Mouse (Mus musculus) liver, adult (tissue): ENCODE measurements around the gene Plekhg3.

Experiments
- GATA4 ChIP-seq: IDR thresholded peaks from 2 replicates; pipeline ENCODE4 v1.6.1; 2014; ENCODE audit warnings: mild to moderate bottlenecking, low read length; ENCODE audit not compliant: insufficient replicate concordance

Gene Plekhg3

DNA sequence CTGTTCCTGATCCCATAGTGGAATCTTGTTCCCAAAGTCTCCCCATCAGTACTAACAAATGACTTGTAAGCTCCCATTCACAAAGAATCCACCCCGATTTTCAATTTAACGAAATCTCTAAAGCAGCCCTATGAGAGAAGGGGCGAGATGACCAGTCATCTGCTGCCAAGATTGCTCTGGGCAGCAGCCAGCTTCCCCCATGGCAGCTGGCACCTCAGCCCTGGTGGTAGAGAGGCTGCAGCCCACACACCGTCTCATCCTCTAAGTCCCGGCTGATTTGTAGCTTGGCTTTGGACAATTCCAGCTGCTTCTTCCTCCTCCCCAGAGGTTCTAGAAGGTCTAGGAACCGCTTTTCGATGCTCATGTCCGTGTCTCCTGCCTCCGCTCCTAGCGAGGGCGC is 77.5 kb downstream of the Plekhg3 start:
- TF ChIP-seq GATA4: no peak

- no peak for TF ChIP-seq GATA4
These were observed 78.4 kb downstream of the Plekhg3 start for GRCm38 (mm10) chr12:76608997-76609565.

DNA sequence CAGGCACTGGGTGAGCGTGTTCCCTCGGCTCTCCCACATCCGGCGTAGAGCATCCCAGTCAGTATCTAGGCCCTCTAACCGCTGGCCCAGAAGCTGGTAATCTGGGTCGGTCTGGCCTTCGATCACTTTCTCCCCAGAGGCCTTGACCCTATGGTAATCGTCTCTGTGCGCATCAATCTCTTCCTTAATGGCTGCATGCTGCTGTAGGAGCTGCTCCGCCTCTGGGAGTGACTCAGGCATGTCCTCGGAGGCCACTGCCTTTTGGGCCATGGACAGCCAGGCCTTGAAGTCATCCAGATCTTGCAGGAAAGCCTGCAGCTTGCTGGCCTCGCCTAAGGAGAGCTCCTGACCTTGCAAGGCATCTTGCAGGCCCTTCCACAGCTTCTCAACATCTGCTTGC is 81.9 kb downstream of the Plekhg3 start:
- no peak for TF ChIP-seq GATA4

DNA sequence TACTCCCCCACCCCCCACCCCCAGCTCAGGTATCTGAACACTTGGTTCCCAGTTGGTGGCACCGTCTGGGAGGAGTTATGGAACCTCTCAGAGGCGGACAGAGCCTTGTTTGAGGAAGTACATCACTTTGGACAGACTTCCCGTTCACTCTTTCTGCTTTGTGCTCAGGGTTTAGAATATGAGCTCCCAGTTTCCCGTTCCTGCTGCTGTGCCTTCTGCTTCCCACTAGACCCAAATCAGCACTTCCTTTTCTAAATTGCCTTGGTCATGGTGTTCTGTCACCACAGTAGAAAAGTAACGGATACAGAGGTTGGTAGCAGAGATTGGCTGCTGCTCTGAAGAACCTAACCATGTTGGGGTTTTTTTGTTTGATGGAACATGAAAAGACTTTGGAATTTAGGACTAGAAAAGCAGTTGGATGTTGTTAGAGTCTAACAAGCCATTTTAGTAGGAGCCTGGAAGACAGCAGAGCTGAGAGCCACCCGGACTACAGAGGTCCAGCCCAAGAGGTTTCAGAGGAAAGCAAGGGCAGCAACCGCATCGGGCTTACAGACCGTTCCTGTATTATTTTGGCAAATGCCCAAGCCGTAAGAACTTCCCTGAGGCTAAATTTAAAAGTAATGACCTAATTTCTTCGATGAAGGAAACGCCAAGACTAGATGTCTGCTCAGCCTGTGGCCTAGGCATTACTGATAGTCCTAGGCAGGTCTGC is 84.3 kb downstream of the Plekhg3 start:
- no peak for TF ChIP-seq GATA4

DNA sequence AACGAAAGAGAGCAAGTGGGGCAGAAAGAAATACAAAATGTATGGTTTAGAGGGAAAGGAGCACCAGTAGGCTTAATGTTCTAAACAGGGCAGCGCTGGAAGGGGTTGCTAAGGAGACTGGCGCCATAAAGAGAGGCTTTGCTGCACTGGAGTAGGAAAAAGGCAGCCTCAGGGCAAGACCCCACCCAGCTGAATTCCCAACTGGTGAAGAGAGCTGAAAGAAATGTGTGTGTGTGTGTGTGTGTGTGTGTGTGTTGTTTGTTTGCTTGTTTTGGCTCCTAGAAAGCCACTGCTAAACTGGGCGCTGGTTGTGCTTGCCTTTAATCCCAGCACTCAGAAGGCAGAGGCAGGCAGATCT is 84.9 kb downstream of the Plekhg3 start:
- TF ChIP-seq GATA4: no peak

DNA sequence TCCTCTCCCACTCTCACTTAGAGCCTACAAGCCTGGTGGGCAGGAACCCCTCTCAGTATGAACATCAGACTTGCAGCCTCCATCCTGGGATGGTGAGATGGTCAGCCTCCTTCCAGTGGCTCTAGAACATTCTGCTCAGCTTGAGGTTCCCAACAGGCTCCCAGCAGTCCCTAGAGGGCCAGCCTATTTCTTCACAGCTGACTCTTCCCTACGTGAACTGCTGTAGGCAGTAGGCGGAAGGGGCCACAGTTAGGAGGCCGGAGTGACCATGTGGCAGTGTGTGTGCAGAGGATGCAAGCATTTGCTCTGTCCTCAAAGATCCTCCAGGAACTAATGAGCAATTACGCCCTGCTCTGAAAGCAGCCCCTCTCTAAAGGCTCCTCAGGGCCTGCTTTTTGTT is 87.5 kb downstream of the Plekhg3 start:
- TF ChIP-seq GATA4: no peak

DNA sequence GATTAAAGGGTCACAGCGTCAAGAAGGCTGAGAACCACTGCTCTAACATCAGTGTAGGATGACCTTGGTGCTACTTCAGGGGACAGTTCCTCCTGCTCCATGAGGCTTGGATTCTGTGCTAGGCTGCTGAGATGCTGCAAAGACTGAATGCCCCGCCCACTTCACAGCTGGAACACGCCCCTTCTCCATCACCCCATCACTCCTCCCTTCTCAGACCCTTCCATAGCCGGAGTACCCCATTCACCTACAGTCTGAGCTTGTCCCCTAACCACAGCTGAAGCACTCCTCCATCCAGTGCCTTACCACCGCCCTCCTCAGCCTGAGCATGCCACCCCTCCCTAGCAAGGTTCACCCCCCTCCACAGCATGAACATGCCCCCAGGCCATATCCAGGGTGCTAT is 89.2 kb downstream of the Plekhg3 start:
- no peak for TF ChIP-seq GATA4

DNA sequence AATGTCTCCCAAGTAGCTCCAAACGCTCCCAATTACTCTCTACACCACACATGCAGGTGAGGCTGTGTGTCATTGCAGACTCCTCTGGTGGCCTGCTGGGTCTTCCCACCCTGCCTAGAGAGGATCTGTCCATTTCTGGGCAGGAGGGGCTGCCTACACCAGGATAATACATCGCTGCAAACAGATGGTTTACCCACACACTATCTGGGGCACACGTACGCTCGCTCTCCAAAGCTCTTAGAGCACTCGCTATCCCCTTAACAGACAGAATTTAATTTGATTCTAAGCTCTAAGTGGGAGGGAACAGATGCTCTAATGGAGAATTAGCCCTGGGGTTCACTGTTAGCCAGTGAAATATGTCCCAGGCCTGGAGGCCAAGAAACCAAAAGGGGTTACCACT is 92.7 kb downstream of the Plekhg3 start:
- no peak for TF ChIP-seq GATA4
